Mouse (Mus musculus): ENCODE data around the gene Cebpb. TPM values are rescaled to one million over a fixed set of nuclear protein-coding genes. Genes with fewer than 3 reads are reported as not detected.

The Cebpb gene
- polyA plus RNA-seq, 1 experiment from 2014 or later, result 0.32 TPM

GRCm38 (mm10) chr2:167727161-167727560 is 38.4 kb downstream of the Cebpb start:
- Histone ChIP-seq H3K36me3 (ENCODE audit: control insufficient read depth, insufficient read depth) (no peaks in the 10 kb centered on the region), H3K4me2 (ENCODE audit: low read length) (no peak overlapping the region), H3K4me1 (replicated peaks; ENCODE audit: control insufficient read depth, insufficient read depth, low read length) (0 out of 2 replicates have a peak, but pooled peaks cover 3% of the 10 kb centered on the region), H3K27me3 (replicated peaks; ENCODE audit: control insufficient read depth, insufficient read depth, low read length) (no peaks in the 10 kb centered on the region), H3K27ac (ENCODE audit: low read length) (no peak overlapping the region), H3K4me3 (replicated peaks; ENCODE audit: low read length) (no peak overlapping the region), H3K9me3 (ENCODE audit: control insufficient read depth, low read length) (no peaks in the 10 kb centered on the region), H3K9ac (replicated peaks; ENCODE audit: low read depth, low read length) (no peak overlapping the region)
- WGBS, result 22% methylated on average over 13 of the region's 13 CpGs
- ATAC-seq, result peak; percentile 57; the same call in 1 of the 2 replicates

GRCm38 (mm10) chr2:167730036-167730435 is 41.3 kb downstream of the Cebpb start:
- H3K36me3 ChIP-seq (ENCODE audit: control insufficient read depth, insufficient read depth), result no peaks in the 10 kb centered on the region
- H3K4me1 ChIP-seq (replicated peaks; ENCODE audit: control insufficient read depth, insufficient read depth, low read length), result 0 out of 2 replicates have a peak, but pooled peaks cover 3% of the 10 kb centered on the region
- no peak overlapping the region for H3K4me3 ChIP-seq (replicated peaks; ENCODE audit: low read length)
- H3K4me2 ChIP-seq (ENCODE audit: low read length), result no peak overlapping the region
- H3K9ac ChIP-seq (replicated peaks; ENCODE audit: low read depth, low read length), result no peak overlapping the region
- H3K27ac ChIP-seq (ENCODE audit: low read length), result no peak overlapping the region
- no peaks in the 10 kb centered on the region for H3K9me3 ChIP-seq (ENCODE audit: control insufficient read depth, low read length)
- H3K27me3 ChIP-seq (replicated peaks; ENCODE audit: control insufficient read depth, insufficient read depth, low read length), result no peaks in the 10 kb centered on the region
- 82% methylated on average over 7 of the region's 7 CpGs for WGBS
- no peak for ATAC-seq

GRCm38 (mm10) chr2:167731149-167731548 is 42.4 kb downstream of the Cebpb start:
- Histone ChIP-seq H3K27me3 (replicated peaks; ENCODE audit: control insufficient read depth, insufficient read depth, low read length) (no peaks in the 10 kb centered on the region), H3K4me1 (replicated peaks; ENCODE audit: control insufficient read depth, insufficient read depth, low read length) (0 out of 2 replicates have a peak, but pooled peaks cover 3% of the 10 kb centered on the region), H3K36me3 (ENCODE audit: control insufficient read depth, insufficient read depth) (no peaks in the 10 kb centered on the region), H3K4me3 (replicated peaks; ENCODE audit: low read length) (no peak overlapping the region), H3K4me2 (ENCODE audit: low read length) (no peak overlapping the region), H3K9ac (replicated peaks; ENCODE audit: low read depth, low read length) (no peak overlapping the region), H3K27ac (ENCODE audit: low read length) (no peak overlapping the region), H3K9me3 (ENCODE audit: control insufficient read depth, low read length) (no peaks in the 10 kb centered on the region)
- WGBS, result 71% methylated on average over 13 of the region's 13 CpGs
- ATAC-seq, result no peak

- 77% methylated on average over 10 of the region's 10 CpGs for WGBS
- ATAC-seq, result no peak
- Histone ChIP-seq H3K4me2 (ENCODE audit: low read length) (no peak overlapping the region), H3K9me3 (ENCODE audit: control insufficient read depth, low read length) (no peaks in the 10 kb centered on the region), H3K9ac (replicated peaks; ENCODE audit: low read depth, low read length) (no peak overlapping the region), H3K4me3 (replicated peaks; ENCODE audit: low read length) (no peak overlapping the region), H3K36me3 (ENCODE audit: control insufficient read depth, insufficient read depth) (no peaks in the 10 kb centered on the region), H3K27me3 (replicated peaks; ENCODE audit: control insufficient read depth, insufficient read depth, low read length) (no peaks in the 10 kb centered on the region), H3K27ac (ENCODE audit: low read length) (no peak overlapping the region), H3K4me1 (replicated peaks; ENCODE audit: control insufficient read depth, insufficient read depth, low read length) (no peaks in the 10 kb centered on the region)
These were observed 46.1 kb downstream of the Cebpb start for GRCm38 (mm10) chr2:167734861-167735260.

GRCm38 (mm10) chr2:167739030-167739429 is 50.3 kb downstream of the Cebpb start:
- ATAC-seq, result no peak
- no peak overlapping the region for H3K27ac ChIP-seq (ENCODE audit: low read length)
- H3K9me3 ChIP-seq (ENCODE audit: control insufficient read depth, low read length), result no peaks in the 10 kb centered on the region
- no peaks in the 10 kb centered on the region for H3K36me3 ChIP-seq (ENCODE audit: control insufficient read depth, insufficient read depth)
- H3K9ac ChIP-seq (replicated peaks; ENCODE audit: low read depth, low read length), result no peak overlapping the region
- 40% methylated on average over 5 of the region's 6 CpGs for WGBS
- no peak overlapping the region for H3K4me2 ChIP-seq (ENCODE audit: low read length)
- no peaks in the 10 kb centered on the region for H3K4me1 ChIP-seq (replicated peaks; ENCODE audit: control insufficient read depth, insufficient read depth, low read length)
- no peak overlapping the region for H3K4me3 ChIP-seq (replicated peaks; ENCODE audit: low read length)
- H3K27me3 ChIP-seq (replicated peaks; ENCODE audit: control insufficient read depth, insufficient read depth, low read length), result no peaks in the 10 kb centered on the region

Small RNA genes lying within 50 kb of the gene (microRNA-seq; reads per million reads assigned to microRNA genes)
- gene Gm22355, result not detected

Other genes with a start within 250 kb of the Cebpb start
- 133 and 140 TPM in 2 replicates for gene Rnf114, start 196.3 kb upstream of the Cebpb start, polyA plus RNA-seq (2015; fragmentation: Nextera tagmentation; extraction: Ambion mirVana)
- 34.8 and 37.6 TPM in 2 replicates for gene Spata2, start 196.0 kb upstream of the Cebpb start, polyA plus RNA-seq (2015; fragmentation: Nextera tagmentation; extraction: Ambion mirVana)
- 4.3 and 4.4 TPM in 2 replicates for gene Snai1, start 150.7 kb upstream of the Cebpb start, polyA plus RNA-seq (2015; fragmentation: Nextera tagmentation; extraction: Ambion mirVana)
- gene Ube2v1, start 56.8 kb upstream of the Cebpb start, polyA plus RNA-seq (2015; fragmentation: Nextera tagmentation; extraction: Ambion mirVana), result 273 and 281 TPM in 2 replicates
- gene Gm20431, start 27.4 kb upstream of the Cebpb start, polyA plus RNA-seq (2015; fragmentation: Nextera tagmentation; extraction: Ambion mirVana), result 8.2 and 11.7 TPM in 2 replicates
- gene Tmem189, start 907 bp downstream of the Cebpb start, polyA plus RNA-seq (2015; fragmentation: Nextera tagmentation; extraction: Ambion mirVana), result 30.2 and 30.6 TPM in 2 replicates
- gene Ptpn1, start 243.1 kb downstream of the Cebpb start, polyA plus RNA-seq (2015; fragmentation: Nextera tagmentation; extraction: Ambion mirVana), result 87.3 and 97.1 TPM in 2 replicates